Mouse (Mus musculus) c-Kit-positive CD71-negative TER-119-negative erythroid progenitor cells, embryonic 14.5 days (primary cell): ENCODE results near the gene Pradc1.
"Not testable (repeated sequence)": the region's sequence is repeated elsewhere in the genome, so short reads cannot be mapped to it uniquely, and the experiment has no call there.

Experiments used
- DNase-seq: peaks from one replicate; pipeline ENCODE4 v3.0.0-alpha.2; 2013; ENCODE audit warnings: low read depth

Gene Pradc1

DNA sequence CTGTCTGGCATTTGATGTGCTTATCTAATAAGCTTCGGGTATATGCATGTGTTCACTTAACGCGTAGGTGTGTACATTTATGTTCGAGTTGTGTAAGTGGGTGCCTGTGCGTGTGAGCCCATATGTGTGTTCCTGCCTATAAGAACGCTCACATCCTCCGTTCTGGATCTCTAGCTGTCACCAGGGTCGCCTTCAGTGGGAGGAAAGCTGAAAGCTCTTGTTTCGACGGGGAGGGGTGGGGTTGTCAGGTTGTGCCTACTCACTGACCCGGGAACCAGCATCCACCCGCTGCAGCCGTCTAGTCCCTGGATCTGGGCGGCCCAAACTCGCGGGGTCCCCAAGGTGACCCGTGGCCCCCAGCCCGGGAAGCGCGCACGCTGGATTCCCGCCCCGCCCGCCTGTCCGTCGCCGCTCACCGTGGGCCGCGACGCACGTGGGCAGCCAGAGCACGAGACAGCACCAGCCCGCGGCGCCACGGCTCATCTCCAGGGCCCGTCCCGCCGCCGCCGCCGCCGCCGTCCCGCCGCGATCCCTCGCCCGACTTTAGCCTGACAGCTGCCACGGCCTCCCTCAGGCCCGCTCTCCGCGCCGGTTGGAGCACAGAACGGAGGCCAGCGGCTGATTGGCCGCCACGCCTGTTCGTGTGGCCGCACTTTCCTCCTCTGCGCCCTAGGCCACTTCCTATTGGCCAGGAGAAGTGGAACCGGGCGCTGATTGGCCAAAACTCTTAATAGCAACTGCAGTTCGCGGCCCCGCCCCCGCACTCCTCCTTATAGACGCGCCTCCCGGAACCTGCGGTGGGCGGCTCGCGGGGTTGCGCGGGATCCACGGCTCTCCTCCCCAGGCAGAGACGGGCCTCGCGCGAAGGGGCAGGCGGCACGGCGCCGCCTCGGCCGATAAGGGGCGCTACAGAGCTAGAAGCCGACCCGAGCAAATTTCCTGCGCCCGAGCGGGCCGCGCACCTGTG, 790 bp downstream of the Pradc1 start, which contains the start of gene Cct7:
Gene Cct7, plus strand, starts transcription at position 818 of the 967 bp plus-strand sequence.
- peak; percentile 97 for DNase-seq

DNA sequence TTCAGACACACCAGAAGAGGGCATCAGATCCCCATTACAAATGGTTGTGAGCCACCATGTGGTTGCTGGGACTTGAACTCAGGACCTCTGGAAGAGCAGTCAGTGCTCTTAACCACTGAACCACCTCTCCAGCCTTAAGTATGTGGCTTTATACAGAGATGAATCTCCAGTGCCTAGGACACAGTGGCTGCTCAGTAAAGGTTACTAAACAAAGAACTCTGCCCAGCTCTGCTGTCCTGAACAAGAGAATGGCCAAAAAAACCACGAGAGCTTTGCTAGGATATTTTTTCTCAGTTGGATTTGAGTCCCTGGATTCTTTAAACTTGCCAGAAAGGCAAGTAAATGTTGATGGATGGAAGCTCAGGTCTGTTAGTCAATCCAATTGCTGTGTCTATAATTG, 1.6 kb downstream of the Pradc1 start:
- not testable (repeated sequence) for DNase-seq

GRCm38 (mm10) chr6:85447351-85447750, 4.4 kb downstream of the Pradc1 start:
- no peak for DNase-seq

DNA sequence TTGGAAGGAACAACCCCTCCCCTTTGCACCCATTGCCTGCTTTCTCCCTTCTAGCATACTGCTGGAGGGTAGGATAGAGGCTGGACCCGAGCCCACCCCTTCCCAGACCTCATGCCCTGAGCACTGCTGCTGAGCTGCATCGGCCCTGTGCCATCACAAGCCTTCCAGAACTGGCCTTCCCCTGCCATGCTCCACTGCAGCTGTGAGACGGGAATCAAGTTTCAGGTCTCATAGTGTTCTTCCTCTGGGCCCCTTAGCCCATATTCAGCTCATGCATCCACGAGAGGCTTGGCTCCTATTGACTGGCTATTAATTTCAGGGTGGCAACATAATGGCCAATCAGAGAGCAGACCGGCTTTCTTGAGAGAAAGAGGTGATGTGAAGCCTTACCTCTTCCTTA, 6.5 kb downstream of the Pradc1 start:
- no peak for DNase-seq

DNA sequence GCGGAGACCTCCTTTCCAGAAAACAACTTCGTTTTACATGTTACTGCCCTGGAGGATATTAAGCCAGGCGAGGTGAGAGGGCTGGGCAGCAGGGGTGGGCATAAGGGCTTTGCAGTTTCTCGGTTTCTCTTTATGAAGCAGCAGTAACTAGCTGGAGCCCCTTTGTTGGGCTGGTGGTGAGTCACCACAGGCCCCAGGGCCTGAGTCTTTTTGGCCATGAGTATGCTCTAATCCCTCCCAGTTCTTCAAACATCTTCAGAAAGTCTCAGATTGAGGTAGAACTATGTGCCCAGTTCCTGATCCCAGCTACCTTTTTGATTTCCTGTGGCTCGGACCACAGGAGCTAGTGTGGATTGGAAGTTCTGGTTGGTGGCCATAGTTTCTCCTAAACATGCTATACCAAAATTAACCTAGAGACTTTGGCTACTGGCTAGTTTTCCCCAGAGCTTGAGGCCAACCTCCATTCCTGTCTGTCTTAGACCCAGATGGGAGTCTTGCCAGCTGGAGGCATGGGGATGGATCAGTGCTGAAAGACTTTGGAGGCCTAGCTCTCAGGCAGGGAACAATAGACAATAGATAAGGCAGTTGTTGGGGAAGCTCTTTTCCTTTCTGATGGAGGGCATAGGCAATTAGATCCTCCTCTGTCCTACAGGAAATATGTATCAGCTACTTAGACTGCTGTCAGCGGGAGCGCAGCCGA, 7.4 kb downstream of the Pradc1 start:
- DNase-seq = no peak

- DNase-seq = no peak
Measured at GRCm38 (mm10) chr6:85443488-85444233, 8.1 kb downstream of the Pradc1 start.

DNA sequence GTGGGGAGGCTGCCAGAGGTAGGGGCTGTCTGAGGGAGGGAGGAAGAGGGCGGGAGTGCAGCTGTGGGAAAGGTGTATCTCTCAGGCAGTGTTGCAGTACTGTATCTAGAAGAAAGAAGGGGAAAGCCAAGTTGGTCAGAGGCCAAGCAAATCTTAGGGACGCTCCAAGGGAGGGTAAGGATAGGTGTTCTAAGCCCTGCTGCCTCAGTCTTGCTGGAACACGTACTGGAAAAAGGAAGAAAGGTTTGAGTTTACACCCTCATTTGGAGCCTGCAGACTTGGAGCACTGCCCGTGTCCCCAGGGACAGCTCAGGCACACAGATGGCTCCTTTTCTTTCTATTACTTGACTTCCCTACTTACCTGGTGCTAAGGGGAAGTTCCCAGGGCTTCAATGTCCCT, 10.6 kb downstream of the Pradc1 start:
- no peak for DNase-seq

DNA sequence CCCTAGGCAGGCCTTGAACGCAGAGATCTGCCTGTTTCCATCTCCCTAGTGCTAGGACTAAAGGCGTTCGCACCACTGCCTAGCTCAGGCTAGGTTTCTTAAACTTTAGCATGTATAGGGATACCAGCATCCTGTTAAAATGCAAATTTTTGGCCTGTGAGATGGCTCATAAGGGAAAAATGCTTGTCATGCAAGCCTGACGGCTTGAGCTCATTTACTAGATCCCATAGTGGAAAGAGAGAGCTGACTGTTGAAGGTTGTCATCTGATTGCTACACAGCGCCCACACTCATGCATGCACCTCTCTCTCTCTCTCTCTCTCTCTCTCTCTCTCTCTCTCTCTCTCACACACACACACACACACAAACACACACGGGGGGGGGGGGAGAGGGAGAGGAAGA, 15.1 kb downstream of the Pradc1 start:
- no peak for DNase-seq

- no peak for DNase-seq
Measured at GRCm38 (mm10) chr6:85436204-85436603, 15.6 kb downstream of the Pradc1 start.

GRCm38 (mm10) chr6:85433865-85434264, 17.9 kb downstream of the Pradc1 start:
- no peak for DNase-seq

DNA sequence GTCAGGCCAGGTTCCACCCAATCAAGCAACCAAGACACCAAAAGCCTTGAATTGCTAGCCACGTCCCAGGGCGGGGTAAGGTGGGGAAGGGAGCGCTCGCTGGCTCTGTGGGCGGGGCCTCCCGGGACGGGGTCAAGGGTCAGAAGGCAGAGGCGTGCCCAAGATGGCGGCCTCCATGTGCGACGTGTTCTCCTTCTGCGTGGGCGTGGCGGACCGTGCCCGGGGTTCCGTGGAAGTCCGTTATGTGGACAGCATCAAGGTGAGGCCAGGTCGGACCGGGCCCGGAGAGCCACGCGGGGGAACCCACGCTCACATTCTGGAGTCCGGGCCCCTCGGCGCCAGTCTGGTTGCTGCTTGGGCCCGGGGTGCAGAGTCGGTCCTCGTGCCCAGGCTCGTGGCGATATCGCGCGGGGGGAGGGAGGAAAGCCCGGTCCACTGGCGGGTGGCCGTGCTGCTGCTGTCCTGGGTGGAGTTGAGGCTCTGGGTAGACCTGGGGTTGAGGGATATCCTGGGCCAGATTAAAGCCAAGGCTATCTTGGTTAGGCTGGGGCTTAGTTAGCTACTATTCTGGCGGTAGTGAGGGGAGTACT, 19.8 kb downstream of the Pradc1 start, which contains the start of gene Smyd5:
Gene Smyd5, plus strand, starts transcription at position 148 of the 590 bp plus-strand sequence.
- peak; percentile 76 for DNase-seq

GRCm38 (mm10) chr6:85431274-85431841, 20.4 kb downstream of the Pradc1 start:
- DNase-seq = no peak

DNA sequence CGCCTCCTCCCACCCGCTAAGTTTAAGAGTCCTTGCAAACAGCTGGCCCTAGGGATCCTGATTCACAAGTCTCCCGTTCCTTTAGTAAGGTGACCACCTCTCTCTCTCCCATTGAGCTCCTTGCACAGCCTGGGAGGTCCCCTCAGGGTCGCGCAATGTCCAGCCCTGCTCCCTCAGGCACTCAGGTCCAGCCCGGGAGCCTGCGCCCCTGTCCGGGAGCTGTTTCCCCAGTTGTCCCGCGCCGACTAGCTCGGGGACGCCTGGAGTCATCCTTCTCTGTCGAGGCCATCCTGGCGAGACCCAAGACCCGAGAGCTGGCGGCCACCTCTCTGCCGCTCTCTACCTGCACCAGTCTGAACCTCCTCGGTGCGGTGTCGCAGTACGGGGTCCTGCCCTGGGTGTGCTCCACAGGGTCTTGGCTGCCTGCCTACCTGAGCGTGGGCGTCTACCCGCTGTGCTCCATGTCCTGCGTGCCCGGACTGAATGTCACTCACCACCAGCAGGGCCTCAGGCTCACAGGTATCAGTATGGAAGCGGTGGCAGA, 27.9 kb downstream of the Pradc1 start, which contains the start of gene Noto:
Gene Noto, plus strand, starts transcription at position 51 of the 544 bp plus-strand sequence.
- no peak for DNase-seq

DNA sequence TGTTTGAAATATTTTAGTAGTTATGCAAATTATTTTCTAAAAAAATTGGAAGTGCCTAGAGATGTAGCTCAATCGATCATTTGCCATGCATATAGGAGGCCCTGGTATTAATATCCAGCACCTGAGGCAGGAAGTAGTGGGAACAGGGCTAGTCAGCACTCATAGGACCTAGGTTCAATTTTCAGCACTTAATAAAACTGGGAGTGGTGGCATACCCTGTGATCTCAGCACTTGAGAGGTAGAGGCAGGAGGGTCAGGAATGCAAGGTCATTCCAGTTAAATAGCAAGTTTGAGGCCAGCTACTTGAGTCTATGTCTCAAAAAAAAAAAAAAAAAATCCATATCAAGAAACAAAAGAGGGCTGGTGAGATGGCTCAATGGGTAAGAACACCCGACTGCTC, 32.6 kb downstream of the Pradc1 start:
- no peak for DNase-seq

DNA sequence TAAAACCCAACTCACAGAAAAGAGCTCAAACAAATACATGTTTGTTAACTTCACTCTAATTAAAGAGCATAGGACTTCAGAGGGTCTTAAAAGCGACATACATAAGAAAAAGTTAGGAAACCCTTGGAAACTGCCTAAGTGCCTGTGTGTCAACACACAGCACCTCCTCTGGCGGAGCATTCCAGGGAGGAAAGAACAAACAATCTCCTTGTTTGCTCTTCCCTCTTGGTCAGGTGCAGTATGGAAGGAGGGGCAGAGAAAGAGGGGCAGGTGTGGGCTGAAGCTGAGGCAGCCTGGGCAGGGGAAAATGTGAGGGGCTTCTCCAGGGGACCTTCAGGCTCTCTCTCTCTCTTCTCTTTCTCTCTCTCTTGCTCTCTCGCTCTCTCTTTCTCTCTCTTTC, 35.9 kb downstream of the Pradc1 start:
- DNase-seq = no peak

DNA sequence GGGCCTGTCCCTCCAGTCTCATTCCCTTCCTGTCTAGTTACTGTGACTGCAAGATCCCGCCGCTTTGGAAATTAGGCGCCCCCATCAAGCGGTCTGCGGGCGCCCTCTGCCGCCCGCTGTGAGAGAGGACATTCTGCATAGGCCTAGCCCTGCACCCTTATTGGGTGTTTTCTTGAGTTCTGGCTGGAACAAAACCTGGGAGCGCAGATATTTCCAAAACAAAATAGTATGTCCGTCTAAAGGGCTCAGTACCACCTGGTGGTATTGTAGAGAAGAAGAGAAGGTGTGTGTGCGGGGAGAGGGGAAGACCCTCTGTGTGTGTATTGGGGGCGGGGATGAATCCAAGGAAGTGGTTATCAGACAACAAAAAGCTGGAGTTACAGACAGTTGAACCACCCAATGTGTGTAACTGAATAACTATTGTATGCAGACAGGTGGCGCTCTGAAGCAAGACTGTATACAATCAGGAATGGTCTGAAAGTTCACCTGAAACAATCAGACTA, 40.9 kb downstream of the Pradc1 start:
- DNase-seq = peak; percentile 50

DNA sequence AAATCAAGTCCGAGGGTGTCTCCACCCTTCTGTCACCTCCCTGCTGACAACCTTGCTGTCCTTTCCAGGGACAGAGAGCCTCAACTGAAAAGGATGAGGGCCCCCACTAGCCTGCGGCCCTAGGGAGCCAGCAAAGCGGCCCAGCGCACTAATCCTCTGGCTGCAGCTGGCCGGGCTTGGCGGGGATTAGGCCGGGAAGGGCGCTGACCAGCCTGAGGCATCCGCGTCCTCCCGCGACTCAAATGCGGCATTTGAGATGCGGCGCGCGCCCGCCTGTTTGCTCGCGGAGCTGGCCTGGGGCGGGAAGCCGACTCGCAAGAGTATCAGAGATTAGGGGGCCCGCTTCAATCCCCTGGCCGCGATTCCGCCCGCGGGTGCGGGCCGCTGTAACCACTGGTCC, 42.8 kb downstream of the Pradc1 start:
- no peak for DNase-seq

- DNase-seq = no peak
Measured at GRCm38 (mm10) chr6:85403039-85403438, 48.7 kb downstream of the Pradc1 start.

- no peak for DNase-seq
Measured at GRCm38 (mm10) chr6:85402613-85403012, 49.2 kb downstream of the Pradc1 start.

GRCm38 (mm10) chr6:85399715-85400114, 52.1 kb downstream of the Pradc1 start:
- no peak for DNase-seq

DNA sequence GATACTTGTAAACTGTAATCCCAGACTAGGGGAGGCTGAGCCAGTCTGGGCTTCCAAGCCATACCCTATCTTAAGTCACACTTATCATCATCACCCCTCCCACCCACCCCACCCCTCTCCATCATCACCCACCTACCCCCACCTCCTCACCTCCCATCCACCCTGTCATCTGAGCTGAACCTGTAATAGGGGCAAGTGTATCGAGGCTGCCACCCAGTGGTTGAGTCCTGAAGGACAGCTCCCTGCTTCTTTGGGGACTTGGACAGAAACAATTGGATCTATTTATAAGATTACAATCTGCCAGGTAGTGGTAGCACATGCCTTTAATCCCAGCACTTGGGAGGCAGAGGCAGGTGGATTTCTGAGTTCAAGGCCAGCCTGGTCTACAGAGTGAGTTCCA, 54.6 kb downstream of the Pradc1 start:
- no peak for DNase-seq
